Mouse (Mus musculus) retina, adult 2 months (tissue): Measurements from ENCODE around the gene Eif4e1b.

Experiments used
- DNase-seq: peaks from one replicate; pipeline ENCODE4 v3.0.0-alpha.2; 2012; ENCODE audit warnings: low read depth, low spot score

Gene Eif4e1b

GRCm38 (mm10) chr13:54800206-54800605 is 16.4 kb downstream of the Eif4e1b start:
- DNase-seq, result no peak

GRCm38 (mm10) chr13:54803010-54803409 is 19.2 kb downstream of the Eif4e1b start:
- no peak for DNase-seq

- DNase-seq, result no peak
Observed at GRCm38 (mm10) chr13:54805134-54805838, 21.5 kb downstream of the Eif4e1b start.

GRCm38 (mm10) chr13:54806434-54806976 is 22.7 kb downstream of the Eif4e1b start:
- DNase-seq, result no peak

GRCm38 (mm10) chr13:54808067-54808466 is 24.3 kb downstream of the Eif4e1b start:
- no peak for DNase-seq

- DNase-seq, result no peak
Observed at GRCm38 (mm10) chr13:54811476-54811875, 27.7 kb downstream of the Eif4e1b start.

GRCm38 (mm10) chr13:54813381-54813780 is 29.6 kb downstream of the Eif4e1b start:
- DNase-seq, result no peak

GRCm38 (mm10) chr13:54818399-54819254 is 34.8 kb downstream of the Eif4e1b start:
- no peak for DNase-seq

- no peak for DNase-seq
Observed at GRCm38 (mm10) chr13:54821106-54821505, 37.3 kb downstream of the Eif4e1b start.

GRCm38 (mm10) chr13:54821931-54822330 is 38.1 kb downstream of the Eif4e1b start:
- DNase-seq, result no peak

- DNase-seq, result no peak
Observed at GRCm38 (mm10) chr13:54824111-54824931, 40.5 kb downstream of the Eif4e1b start.

GRCm38 (mm10) chr13:54827992-54828391 is 44.2 kb downstream of the Eif4e1b start:
- no peak for DNase-seq

- no peak for DNase-seq
Observed at GRCm38 (mm10) chr13:54828508-54828907, 44.7 kb downstream of the Eif4e1b start.

GRCm38 (mm10) chr13:54829450-54829849 is 45.7 kb downstream of the Eif4e1b start:
- no peak for DNase-seq

GRCm38 (mm10) chr13:54836351-54837030 is 52.7 kb downstream of the Eif4e1b start:
- no peak for DNase-seq

GRCm38 (mm10) chr13:54837061-54837460 is 53.3 kb downstream of the Eif4e1b start:
- no peak for DNase-seq

- DNase-seq, result no peak
Observed at GRCm38 (mm10) chr13:54837471-54837889, 53.7 kb downstream of the Eif4e1b start.
